Mouse (Mus musculus): ENCODE measurements at regions not wholly inside any gene's neighbourhood (a gene's known extent, or its start where the extent isn't known, plus 50 kb on each side); places are given as distances from the start of the nearest gene placed in this dataset.

- no peak for TF ChIP-seq CTCF (IDR thresholded peaks at IDR 0.05)
- TF ChIP-seq EP300 (IDR thresholded peaks at IDR 0.05): no peak
Measured at GRCm38 (mm10) chr14:85940585-85940984, 1200.5 kb downstream of the Diaph3 start.
